Mouse (Mus musculus): ENCODE results near the gene Slc44a5.

Slc44a5 gene

GRCm38 (mm10) chr3:153973171-153973948, at the start of gene Slc44a5:
TSS of gene Slc44a5 (plus strand) at chr3:153973436.
- no peak for DNase-seq (ENCODE audit: low spot score)

- DNase-seq (ENCODE audit: low spot score), result no peak
Observed at GRCm38 (mm10) chr3:153926333-153926732, 46.9 kb upstream of the Slc44a5 start.

DNA sequence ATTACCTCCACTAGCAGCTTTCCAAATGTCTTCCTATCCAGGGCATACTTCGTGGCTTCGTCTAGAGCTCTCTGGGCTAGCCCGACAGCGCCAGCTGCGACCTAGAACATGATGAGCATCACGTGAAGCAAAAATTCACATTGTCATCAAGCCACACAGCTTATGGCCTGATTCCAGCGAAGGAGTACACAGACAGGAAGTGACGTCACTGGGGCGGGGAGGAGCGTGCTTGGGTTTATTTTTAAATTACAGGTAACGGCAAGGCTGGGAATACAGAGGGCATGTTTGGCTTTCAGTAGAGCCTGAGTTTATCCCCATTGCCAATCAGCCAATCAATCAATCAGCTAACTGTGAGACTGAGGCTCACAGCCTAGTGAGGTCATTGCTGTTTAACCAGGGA, 43.7 kb upstream of the Slc44a5 start:
- no peak for DNase-seq (ENCODE audit: low spot score)

GRCm38 (mm10) chr3:153932461-153932860, 40.8 kb upstream of the Slc44a5 start:
- no peak for DNase-seq (ENCODE audit: low spot score)

DNA sequence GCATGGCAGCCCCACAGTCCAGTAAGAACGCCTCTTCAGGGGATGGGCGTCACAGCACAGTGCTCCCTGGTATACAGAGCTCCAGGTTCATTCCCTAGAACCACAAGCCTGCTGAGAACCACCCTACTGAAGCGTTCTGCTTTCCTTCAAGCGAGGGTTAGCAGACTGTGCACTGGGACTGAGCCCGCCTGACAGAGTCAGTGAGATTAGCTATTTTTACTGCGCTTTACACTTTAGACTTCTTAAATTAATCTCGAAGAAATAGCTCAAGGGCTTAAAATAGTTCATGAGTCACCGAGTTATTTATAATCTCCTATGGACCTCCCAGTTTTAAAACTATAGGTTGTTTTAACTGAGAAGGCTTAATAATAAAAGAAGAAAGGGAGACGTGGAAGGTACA, 37.4 kb upstream of the Slc44a5 start:
- no peak for DNase-seq (ENCODE audit: low spot score)

DNA sequence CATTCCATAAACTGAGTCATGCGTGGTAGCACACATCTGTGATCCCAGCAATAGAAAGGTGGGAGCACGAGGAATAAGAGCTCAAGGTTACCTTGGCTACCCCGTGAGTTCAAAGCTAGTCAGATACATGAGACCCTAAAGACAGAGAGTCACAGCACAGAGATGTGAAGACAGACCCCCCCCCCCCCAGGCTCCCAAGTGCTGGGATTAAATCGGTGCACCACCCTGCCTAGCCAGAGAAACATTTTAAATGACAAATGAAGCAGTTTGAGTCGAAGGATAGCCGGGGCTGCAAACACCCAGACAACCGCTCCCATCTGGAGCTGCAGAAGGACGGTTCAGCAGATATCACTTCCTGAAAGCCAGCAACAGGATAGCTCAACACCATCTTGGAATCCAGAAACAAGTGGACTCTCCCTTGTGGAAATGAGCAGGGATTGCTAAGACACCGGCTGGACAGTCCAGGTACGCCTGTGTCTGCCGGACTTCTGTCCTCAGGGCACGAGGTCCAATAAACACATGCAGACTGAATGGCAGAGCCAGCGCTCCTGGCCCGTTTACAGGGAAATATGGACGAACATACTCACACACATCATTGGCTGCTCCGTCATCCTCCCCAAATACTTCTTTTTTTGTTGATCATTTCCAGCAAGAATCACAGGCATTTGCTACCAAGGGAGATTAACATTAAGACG, 36.0 kb upstream of the Slc44a5 start:
- DNase-seq (ENCODE audit: low spot score), result no peak

DNA sequence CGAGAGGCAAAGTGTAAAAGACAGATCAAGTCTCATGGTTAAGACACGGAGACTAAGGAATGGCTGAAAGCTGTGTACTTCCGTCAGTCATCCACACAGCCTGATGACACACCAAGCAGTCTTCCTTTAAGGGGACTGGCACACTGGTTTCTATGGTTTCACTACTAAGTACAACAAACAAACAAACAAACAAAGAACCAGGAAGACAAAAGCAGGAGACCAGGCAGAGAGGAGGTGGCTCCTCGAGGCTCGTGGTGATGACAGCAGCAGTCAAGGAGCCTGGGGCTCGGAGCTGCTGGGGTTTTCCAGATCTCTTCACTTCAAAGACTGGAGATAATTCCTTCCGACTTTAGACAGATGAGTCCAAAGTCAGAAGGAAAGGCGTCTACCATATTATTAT, 33.2 kb upstream of the Slc44a5 start:
- no peak for DNase-seq (ENCODE audit: low spot score)

DNA sequence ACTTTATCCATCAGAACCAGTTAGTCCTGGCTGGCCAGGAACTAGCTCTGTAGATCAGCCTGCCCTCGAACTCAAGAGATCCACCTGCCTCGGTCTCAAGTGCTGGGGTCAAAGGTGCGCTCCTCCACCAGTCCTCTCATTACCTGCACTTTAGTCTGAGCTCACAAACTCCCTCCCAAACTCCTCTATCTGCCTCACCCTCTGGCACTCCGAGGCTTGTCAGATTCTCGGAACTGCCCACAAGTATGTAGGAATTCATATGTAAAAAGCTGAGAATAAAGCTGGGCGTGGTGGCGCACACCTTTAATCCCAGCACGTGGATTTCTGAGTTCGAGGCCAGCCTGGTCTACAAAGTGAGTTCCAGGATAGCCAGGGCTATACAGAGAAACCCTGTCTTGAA, 32.8 kb upstream of the Slc44a5 start:
- DNase-seq (ENCODE audit: low spot score), result no peak

- DNase-seq (ENCODE audit: low spot score), result no peak
Observed at GRCm38 (mm10) chr3:153941613-153942012, 31.6 kb upstream of the Slc44a5 start.

DNA sequence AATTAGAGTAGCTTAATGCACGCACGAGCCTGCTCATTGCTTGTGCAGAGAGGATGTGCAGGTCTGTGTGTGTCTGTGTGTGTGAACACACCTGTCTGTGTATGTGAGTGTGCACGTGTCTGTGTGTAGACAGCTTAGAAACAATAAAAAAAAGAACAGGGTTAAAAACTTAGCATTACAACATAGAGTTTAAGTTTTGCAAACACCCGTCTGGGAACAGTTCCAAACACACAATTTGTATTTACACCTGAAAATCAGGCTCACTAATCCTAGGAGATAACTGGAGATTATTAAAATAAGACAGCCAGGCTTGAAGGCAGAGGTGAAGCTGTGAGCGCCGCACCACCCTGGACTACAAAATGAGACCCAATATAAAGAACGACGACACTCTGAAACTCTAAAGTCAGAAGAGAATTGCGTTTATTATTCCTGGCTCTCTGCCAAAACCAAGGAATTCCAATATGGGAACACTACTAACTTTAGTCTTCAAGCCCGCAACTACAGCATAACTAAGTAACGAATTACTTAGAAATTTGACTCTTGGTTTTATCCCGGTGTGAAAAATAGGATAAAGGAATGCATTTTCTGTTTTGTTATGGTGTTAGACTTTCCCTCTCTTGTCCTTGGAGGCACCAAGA, 30.1 kb upstream of the Slc44a5 start:
- DNase-seq (ENCODE audit: low spot score), result no peak

DNA sequence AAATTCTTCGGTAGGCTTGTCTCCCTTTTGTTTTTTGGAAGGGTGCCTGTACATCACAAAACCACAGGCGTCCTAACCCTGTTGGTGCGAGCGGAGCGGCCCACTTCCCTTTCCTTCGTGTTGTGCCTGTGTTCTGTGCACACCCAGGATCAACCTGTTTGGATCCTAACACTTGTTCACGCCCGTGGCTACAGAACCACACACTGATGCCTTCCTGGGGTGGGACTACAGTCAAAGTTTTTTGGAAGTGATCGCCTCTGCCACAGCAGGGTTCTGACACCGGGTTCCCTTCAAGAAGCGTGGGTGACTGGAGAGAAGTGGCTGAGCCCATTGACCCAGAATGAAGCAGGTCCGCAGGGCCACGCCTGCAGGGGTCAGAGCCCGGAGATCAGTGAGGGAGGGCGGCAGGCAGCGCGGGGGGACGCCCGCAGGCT, 29.3 kb upstream of the Slc44a5 start:
- DNase-seq (ENCODE audit: low spot score), result no peak

- DNase-seq (ENCODE audit: low spot score), result peak; percentile 98
Observed at GRCm38 (mm10) chr3:153944335-153944990, 28.8 kb upstream of the Slc44a5 start, which contains the start of gene Acadm. TSS of gene Acadm (minus strand) at chr3:153944632.

- DNase-seq (ENCODE audit: low spot score), result no peak
Observed at GRCm38 (mm10) chr3:153947271-153947670, 26.0 kb upstream of the Slc44a5 start.

DNA sequence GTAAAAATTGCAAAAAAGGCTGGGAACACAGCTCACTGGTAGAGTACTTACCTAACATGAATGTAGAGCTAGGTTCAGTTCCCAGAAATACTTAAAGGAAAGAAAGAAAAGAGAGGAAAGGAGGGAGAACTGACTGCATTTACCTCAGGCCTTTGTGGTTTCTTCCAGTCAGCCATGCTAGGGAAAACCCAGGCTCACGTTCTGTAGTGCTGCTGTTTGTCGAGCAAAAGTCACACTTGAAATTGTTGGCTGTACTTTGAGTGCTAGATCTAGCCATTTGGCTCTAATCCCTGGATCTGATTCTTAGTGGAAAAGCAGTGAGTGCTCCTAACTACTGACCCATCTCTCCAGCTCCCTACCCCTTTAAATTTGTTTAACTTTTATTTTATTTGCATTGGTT, 25.1 kb upstream of the Slc44a5 start:
- peak; percentile 38 for DNase-seq (ENCODE audit: low spot score)

DNA sequence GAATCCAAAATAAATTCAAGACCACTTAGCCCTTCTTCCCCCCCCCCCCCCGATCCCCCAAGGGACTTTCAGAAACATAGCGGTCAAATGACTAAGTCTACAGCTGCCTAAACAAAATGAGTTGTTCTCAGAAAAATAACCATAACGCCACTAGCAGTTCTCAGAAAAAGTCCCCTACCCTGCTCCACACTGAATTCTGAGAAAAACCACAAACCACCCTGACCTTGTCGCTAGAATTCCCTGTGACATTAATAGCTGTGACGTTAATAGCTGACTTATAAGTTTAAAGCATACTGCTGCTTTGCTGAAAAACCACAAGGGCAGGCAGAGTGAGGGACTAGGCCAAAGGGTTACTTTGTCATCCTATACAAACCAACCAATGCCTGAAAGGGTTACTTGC, 15.3 kb upstream of the Slc44a5 start:
- no peak for DNase-seq (ENCODE audit: low spot score)

- peak; percentile 31 for DNase-seq (ENCODE audit: low spot score)
Observed at GRCm38 (mm10) chr3:153959035-153959730, 14.1 kb upstream of the Slc44a5 start.

- DNase-seq (ENCODE audit: low spot score), result no peak
Observed at GRCm38 (mm10) chr3:153959731-153960207, 13.5 kb upstream of the Slc44a5 start.

- DNase-seq (ENCODE audit: low spot score), result no peak
Observed at GRCm38 (mm10) chr3:153960884-153961283, 12.4 kb upstream of the Slc44a5 start.

GRCm38 (mm10) chr3:153961632-153962389, 11.4 kb upstream of the Slc44a5 start:
- DNase-seq (ENCODE audit: low spot score), result peak; percentile 9

DNA sequence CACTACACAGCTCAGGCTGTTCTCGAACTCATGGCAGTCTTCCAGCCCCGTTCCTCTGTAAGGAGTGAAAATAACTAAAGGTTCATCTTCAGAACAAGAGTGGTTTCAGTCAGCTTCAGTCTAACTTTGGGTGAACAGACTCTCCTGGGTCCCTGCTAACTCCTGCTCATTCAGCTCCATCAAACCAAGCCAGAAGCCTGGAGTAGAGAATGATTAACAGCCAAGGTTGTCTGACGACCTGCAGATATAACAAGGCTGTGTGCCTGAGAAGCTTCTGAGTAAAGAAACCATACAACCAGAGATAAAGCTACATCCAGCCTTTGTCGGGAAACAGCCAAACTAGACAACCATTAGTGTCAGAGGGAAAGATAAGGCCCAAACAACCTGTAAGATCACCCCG, 5.8 kb upstream of the Slc44a5 start:
- no peak for DNase-seq (ENCODE audit: low spot score)

DNA sequence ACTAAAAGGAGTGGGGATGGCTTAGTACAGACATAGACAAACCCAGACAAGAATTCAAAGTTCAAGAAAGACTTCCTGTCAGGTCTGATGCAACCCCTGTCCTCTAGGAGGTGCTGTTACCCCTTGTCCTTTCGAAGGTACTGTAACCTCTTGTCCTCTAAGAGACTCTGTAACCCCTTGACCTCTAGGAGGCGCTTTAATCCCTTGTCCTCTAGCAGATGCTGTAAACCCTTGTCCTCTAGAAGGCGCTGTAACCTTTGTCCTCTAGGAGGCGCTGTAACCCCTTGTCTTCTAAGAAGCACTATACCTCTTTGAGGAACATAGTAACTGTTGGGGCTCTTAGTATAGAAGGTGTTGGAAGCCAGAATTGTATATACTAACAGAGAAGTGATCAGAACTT, 4.7 kb upstream of the Slc44a5 start:
- DNase-seq (ENCODE audit: low spot score), result peak; percentile 27

Measured in lung, postnatal 25 days (tissue).